Mouse (Mus musculus) forebrain, embryonic 12.5 days (tissue): Measurements from ENCODE around the gene Syt13. TPM values are rescaled to one million over a fixed set of nuclear protein-coding genes. Genes with fewer than 3 reads are reported as not detected.

Experiments used
- ATAC-seq: fragments of 200-750 bp; cut with Nextera tagmentation; 2 replicates; pipeline ENCODE4 v1.8.0; 2017; ENCODE audit warnings: moderate TSS enrichment; ENCODE audit not compliant: low FRiP score
- H3K27ac ChIP-seq: fragments of 300-500 bp; sonication (generic); 2 replicates; pipeline ENCODE4 v1.5.1; 2016; ENCODE audit warnings: mild to moderate bottlenecking
- H3K27me3 ChIP-seq: fragments of 300-500 bp; sonication (generic); 2 replicates; pipeline ENCODE4 v1.6.1; 2016; ENCODE audit warnings: mild to moderate bottlenecking
- H3K36me3 ChIP-seq: fragments of 300-500 bp; sonication (generic); replicated peaks from 2 replicates; pipeline ENCODE4 v1.6.1; 2016; ENCODE audit warnings: mild to moderate bottlenecking
- H3K4me1 ChIP-seq: fragments of 300-500 bp; sonication (generic); 2 replicates; pipeline ENCODE4 v1.6.1; 2016
- H3K4me2 ChIP-seq: fragments of 300-500 bp; sonication (generic); 2 replicates; pipeline ENCODE4 v1.6.1; 2016; ENCODE audit warnings: mild to moderate bottlenecking, moderate library complexity
- H3K4me3 ChIP-seq: fragments of 300-500 bp; sonication (generic); replicated peaks from 2 replicates; pipeline ENCODE4 v1.5.1; 2016; ENCODE audit warnings: mild to moderate bottlenecking
- H3K9ac ChIP-seq: fragments of 300-500 bp; sonication (generic); 2 replicates; pipeline ENCODE4 v1.6.1; 2016; ENCODE audit warnings: mild to moderate bottlenecking
- H3K9me3 ChIP-seq: fragments of 300-500 bp; sonication (generic); 2 replicates; pipeline ENCODE4 v1.6.1; 2016
- WGBS: fragments of 180-500 bp; shearing (Covaris S2); methylation state at CpG from one replicate; pipeline ENCODE4 v1.1.7; 2016; 5-methylcytosine and 5-hydroxymethylcytosine counted together
- polyA plus RNA-seq: library from polyadenylated mRNA; unstranded; fragments of >200 nt; fragmentation: Nextera tagmentation; extraction: Ambion mirVana; gene quantifications from 2 replicates; pipeline ENCODE4 v1.2.1, GENCODE M21; 2016

Syt13 gene
- polyA plus RNA-seq, 1 experiment from 2014 or later, result 15.4 TPM

DNA sequence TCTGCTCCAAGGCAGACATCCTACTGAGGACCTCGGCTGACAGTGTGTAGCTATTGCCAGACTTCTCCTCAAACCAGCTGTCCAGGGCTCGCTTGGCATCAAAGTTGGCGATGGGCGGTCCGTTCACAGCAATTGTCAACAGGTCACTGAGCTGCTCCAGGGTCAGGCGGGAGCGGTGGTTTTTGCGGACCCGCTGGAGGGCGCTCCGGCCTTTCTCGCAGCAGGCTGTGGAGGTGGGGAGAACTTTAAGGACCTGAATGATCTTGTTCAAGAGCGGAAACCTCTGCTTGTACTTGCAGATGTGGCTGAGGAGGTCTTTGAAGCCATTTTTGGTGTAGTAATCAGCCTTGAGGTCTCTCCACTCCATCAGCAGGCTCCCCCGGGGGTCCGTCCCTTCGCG, 57.2 kb downstream of the Syt13 start:
- Histone ChIP-seq H3K4me1 (peaks cover 11% of the 10 kb centered on the region), H3K27ac (no peak overlapping the region), H3K9me3 (no peaks in the 10 kb centered on the region), H3K9ac (no peak overlapping the region), H3K27me3 (no peaks in the 10 kb centered on the region), H3K4me3 (no peak overlapping the region), H3K36me3 (peaks cover 54% of the 10 kb centered on the region), H3K4me2 (no peak overlapping the region)
- no peak for ATAC-seq
- 95% methylated on average over 17 of the region's 17 CpGs for WGBS

DNA sequence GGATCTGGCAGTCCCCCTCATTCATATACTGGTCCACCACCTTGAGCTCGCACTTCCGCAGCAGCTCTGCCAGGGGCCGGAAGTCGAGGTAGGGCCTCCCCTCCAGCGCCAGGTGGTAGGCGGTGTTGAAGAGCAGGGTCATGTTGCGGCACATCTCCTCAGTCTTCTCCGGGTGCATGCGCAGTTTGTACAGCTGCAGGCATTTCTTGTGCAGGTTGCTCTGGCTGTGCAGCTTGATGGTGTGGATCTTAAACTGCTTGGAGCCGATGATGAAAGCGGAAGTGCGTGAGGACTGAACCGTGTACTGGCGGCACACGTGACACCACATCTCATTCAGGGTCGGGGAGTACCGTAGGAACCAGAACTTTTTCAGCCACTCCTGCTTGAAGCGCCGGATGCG, 58.7 kb downstream of the Syt13 start:
- 97% methylated on average over 20 of the region's 20 CpGs for WGBS
- peaks cover 61% of the 10 kb centered on the region for H3K36me3 ChIP-seq
- H3K4me2 ChIP-seq, result no peak overlapping the region
- no peak for ATAC-seq
- H3K9ac ChIP-seq, result no peak overlapping the region
- H3K9me3 ChIP-seq, result no peaks in the 10 kb centered on the region
- H3K4me1 ChIP-seq, result no peaks in the 10 kb centered on the region
- H3K27ac ChIP-seq, result no peak overlapping the region
- H3K27me3 ChIP-seq, result no peaks in the 10 kb centered on the region
- no peak overlapping the region for H3K4me3 ChIP-seq

DNA sequence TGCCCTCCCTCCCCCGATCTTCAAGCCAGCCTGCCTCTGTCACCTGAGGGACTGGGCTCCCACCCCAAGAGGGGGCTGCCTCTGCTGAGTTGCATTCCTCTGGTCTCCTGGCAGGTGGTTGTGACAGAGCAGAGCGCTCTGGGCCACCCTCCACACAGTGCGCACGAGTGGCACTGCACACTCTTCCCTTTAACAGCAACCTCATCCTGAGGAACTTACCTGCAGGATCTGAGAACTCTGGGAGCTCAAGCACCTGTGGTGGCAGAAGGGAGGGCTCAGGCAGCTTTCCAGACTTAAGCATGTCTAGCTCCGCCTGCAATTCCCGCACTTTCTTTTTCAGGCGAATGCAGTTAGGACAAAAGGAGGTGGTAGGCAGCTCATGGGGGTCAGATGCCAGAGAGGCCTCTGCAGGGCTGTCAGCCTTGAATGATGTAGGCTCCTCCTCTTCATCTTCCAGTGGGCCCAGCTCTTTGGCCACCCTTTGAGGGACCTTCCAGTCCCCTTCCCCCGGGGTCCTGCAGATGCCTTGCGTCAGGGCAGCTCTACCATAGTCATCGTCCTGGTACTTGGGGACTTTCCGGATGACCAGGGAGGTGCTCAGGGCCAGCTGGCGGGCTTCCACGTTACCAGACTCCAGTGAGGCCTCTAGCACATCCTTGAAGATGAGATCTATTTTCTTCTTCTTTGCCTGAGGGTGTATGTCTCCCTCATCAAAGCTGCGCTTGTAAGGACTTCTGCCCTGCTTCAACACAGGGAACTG, 60.3 kb downstream of the Syt13 start:
- Histone ChIP-seq H3K27ac (no peak overlapping the region), H3K27me3 (no peaks in the 10 kb centered on the region), H3K4me3 (no peak overlapping the region), H3K9ac (no peak overlapping the region), H3K9me3 (no peaks in the 10 kb centered on the region), H3K4me2 (no peak overlapping the region), H3K36me3 (peaks cover 65% of the 10 kb centered on the region), H3K4me1 (no peaks in the 10 kb centered on the region)
- ATAC-seq, result no peak
- WGBS, result 72% methylated on average over 14 of the region's 14 CpGs

DNA sequence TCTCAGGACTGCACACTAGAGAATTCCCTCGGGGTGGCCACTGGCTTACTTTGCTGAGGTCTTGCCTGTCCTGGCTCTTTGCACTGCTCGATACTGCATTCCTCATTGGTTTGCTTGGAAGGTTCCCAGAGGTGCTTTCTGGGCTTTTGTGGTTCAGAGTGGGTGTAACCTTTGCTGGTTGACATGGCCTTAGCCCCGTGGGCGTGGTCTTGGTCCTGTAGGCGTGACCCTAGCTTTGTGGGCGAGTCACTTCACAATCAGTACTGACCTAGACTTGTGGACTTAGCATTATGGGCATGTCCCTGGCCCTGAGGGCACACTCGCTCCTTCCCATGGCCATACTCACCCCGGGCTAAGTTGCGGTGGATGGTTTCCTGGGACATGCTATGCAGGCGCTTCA, 65.3 kb downstream of the Syt13 start:
- Histone ChIP-seq H3K27me3 (no peaks in the 10 kb centered on the region), H3K9ac (no peak overlapping the region), H3K9me3 (no peaks in the 10 kb centered on the region), H3K4me3 (no peak overlapping the region), H3K4me2 (no peak overlapping the region), H3K4me1 (no peaks in the 10 kb centered on the region), H3K27ac (no peak overlapping the region), H3K36me3 (peaks cover 36% of the 10 kb centered on the region)
- 87% methylated on average over 10 of the region's 10 CpGs for WGBS
- no peak for ATAC-seq

DNA sequence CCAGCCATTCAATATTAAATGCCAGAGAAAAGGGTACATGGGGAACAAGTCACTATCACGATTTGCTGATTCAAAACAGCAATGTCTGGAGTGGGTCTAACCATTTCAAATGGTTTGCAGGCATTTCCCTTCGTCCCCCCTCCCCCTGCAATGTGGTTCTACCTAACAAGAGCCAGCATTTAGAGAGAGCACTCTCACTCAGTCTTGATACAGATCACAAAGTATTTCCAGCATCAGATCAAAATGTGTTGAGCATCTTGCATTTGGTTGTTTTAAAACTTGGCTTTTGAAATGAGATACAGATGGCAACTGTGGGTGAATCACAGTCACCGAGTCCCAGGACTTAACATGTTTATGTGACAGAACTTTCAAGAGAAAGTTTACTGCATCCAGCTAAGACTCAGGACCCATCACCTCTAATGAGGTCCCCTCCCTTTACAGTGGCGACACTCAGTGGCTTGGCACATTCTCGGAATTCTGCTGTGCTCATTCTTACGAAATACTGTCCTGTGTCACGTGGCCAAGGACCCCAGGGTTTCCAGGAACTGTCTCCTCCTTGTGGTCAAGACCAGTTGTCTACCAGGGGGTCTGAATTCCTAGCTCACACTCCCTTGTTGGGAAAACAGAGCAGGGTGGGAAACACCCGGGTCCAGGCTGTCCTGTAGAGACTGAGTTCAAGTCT, 67.8 kb downstream of the Syt13 start:
- Histone ChIP-seq H3K36me3 (peaks cover 35% of the 10 kb centered on the region), H3K27me3 (no peaks in the 10 kb centered on the region), H3K4me3 (no peak overlapping the region), H3K27ac (no peak overlapping the region), H3K9me3 (no peaks in the 10 kb centered on the region), H3K9ac (no peak overlapping the region), H3K4me2 (no peak overlapping the region), H3K4me1 (peaks cover under 1% of the 10 kb centered on the region; the same call in 1 of the 2 replicates)
- ATAC-seq, result no peak
- 79% methylated on average over 8 of the region's 8 CpGs for WGBS

DNA sequence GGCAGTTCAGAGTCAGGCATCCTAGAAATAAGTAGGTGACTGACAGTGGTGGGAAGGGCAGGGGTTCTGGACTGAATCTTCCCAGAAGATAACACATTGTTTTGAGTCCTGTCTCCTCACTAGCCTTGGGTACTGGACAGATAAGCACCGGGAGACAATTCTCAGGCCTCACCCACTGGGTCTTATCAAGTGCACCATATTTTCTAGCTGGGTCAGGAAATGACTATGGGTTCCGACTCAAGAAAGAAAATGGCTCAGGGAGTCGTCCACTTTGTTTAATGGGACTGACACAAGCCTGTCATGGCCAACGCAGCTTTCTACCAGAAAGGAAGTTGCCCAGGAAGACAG, 68.3 kb downstream of the Syt13 start:
- Histone ChIP-seq H3K4me2 (no peak overlapping the region), H3K9ac (no peak overlapping the region), H3K4me3 (no peak overlapping the region), H3K36me3 (peaks cover 32% of the 10 kb centered on the region), H3K27me3 (no peaks in the 10 kb centered on the region), H3K27ac (no peak overlapping the region), H3K9me3 (no peaks in the 10 kb centered on the region), H3K4me1 (peaks cover 6% of the 10 kb centered on the region)
- ATAC-seq, result no peak
- 90% methylated on average over 4 of the region's 4 CpGs for WGBS

DNA sequence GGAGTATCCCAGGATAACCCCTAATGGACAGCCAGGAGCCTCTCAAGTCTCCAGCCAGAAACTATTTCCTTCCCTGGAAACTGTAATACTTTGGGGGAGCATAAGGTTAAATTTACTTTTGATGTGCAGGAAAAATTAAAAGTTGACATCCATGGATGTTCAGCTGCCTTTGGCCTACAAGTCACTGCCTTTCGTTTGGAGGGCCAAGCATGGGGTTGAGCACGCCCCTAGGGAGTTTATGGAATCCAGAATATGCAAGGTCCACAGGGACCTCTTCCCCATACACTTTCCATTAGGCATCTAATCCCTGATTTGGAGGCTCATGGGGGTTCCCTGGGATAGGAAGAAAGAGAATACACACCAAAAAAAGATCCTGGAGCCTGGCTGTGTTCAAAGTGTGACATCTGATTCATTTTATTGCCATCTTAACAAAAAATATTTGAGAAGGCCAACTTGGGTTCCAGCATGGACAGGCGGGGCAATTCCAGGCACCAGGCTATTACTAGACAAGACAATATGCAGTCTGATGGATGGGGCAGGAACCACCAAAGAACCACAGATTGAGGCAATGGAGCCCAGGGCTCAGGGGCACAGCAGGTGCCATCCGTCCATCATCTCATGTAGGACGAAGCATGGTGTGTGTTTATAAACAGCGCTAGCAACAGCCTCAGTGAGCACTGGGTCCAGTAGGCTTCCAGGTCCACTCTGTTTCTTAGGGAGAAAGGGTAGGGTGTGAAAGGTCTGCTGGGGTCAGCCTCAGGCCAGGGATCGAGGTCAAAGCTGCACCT, 69.6 kb downstream of the Syt13 start:
- WGBS, result 90% methylated on average over 7 of the region's 7 CpGs
- Histone ChIP-seq H3K9me3 (no peaks in the 10 kb centered on the region), H3K9ac (no peak overlapping the region)

DNA sequence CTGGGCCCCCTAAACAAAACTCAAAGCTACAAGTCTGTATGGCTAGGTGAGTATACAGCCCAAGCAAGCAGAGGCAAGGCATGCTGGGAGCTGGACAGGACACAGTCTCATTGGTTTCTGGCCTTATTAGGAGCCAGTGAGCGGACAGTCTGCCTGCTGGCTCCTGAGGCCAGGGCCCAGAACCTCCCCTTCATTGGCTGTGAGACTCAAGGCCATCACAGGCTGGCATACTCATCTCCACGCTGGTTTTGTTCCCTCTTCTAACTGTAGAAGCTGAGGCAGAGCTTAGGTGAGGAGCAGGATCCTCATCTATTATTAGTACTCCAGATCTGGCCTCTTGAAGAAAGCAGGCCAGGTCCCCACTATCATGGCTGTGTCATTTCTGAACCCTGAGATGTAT, 70.3 kb downstream of the Syt13 start:
- Histone ChIP-seq H3K9me3 (no peaks in the 10 kb centered on the region), H3K4me2 (no peak overlapping the region), H3K27ac (no peak overlapping the region), H3K4me1 (peaks cover 11% of the 10 kb centered on the region), H3K4me3 (no peak overlapping the region), H3K9ac (no peak overlapping the region), H3K27me3 (no peaks in the 10 kb centered on the region), H3K36me3 (peaks cover 24% of the 10 kb centered on the region)
- no peak for ATAC-seq
- 98% methylated on average over 2 of the region's 2 CpGs for WGBS

More for the DNA sequence above, 69.6 kb downstream of the Syt13 start:
- ATAC-seq, result no peak
- Histone ChIP-seq H3K4me2 (no peak overlapping the region), H3K4me1 (peaks cover 11% of the 10 kb centered on the region), H3K27me3 (no peaks in the 10 kb centered on the region), H3K36me3 (peaks cover 27% of the 10 kb centered on the region), H3K27ac (no peak overlapping the region), H3K4me3 (no peak overlapping the region)

DNA sequence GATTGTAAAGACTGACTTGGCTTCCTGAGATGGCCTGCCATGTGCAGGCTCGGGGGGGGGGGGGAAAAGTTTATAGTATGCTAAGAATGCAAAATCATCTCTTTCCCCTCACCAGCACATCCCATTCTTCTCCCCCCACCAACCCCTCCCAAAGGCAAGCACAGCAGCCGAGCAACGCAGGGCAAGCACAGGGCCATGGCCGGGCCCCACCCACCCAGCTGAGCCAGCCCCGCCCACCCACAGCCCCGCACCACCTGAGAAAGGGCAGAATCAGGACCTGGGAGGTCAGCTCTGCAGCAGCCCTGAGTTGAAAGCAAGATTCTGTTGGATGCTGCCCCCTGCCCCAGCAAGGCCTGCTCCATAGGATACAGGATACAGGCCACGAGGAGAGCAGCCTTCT, 70.7 kb downstream of the Syt13 start:
- Histone ChIP-seq H3K9me3 (no peaks in the 10 kb centered on the region), H3K4me3 (no peak overlapping the region), H3K4me1 (peaks cover 13% of the 10 kb centered on the region), H3K9ac (no peak overlapping the region), H3K36me3 (peaks cover 20% of the 10 kb centered on the region), H3K27me3 (no peaks in the 10 kb centered on the region), H3K27ac (no peak overlapping the region), H3K4me2 (no peak overlapping the region)
- WGBS, result 58% methylated on average over 7 of the region's 7 CpGs
- no peak for ATAC-seq

DNA sequence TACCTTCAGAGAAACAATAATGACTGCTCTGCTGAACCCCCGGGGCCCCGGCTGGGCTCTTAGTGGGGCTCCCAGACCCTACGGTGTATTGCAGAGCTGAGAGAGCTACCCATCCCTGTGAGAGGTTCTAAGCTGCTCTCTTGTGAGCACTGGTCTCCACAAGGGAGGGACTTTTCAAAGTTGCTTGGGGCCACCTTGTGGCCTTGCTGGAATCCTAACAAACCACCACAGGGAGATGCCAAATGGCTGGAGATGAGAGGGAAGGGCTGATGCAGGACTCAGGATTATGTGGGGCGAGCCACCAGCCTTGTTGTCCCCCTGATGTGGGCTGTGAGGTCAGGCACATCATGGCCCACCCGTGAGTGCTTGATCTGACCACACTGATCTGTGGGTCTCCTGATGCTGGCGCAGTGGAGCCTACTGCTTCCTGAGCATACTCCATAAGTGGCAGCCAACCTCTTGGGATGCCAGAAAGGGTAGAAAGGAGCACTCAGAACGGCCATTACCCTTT, 72.3 kb downstream of the Syt13 start:
- H3K4me3 ChIP-seq, result no peak overlapping the region
- WGBS, result 82% methylated on average over 7 of the region's 7 CpGs
- ATAC-seq, result no peak
- no peak overlapping the region for H3K4me2 ChIP-seq
- H3K4me1 ChIP-seq, result peaks cover 16% of the 10 kb centered on the region
- H3K9ac ChIP-seq, result no peak overlapping the region
- no peaks in the 10 kb centered on the region for H3K9me3 ChIP-seq
- H3K36me3 ChIP-seq, result peaks cover 28% of the 10 kb centered on the region
- H3K27me3 ChIP-seq, result no peaks in the 10 kb centered on the region
- H3K27ac ChIP-seq, result no peak overlapping the region

DNA sequence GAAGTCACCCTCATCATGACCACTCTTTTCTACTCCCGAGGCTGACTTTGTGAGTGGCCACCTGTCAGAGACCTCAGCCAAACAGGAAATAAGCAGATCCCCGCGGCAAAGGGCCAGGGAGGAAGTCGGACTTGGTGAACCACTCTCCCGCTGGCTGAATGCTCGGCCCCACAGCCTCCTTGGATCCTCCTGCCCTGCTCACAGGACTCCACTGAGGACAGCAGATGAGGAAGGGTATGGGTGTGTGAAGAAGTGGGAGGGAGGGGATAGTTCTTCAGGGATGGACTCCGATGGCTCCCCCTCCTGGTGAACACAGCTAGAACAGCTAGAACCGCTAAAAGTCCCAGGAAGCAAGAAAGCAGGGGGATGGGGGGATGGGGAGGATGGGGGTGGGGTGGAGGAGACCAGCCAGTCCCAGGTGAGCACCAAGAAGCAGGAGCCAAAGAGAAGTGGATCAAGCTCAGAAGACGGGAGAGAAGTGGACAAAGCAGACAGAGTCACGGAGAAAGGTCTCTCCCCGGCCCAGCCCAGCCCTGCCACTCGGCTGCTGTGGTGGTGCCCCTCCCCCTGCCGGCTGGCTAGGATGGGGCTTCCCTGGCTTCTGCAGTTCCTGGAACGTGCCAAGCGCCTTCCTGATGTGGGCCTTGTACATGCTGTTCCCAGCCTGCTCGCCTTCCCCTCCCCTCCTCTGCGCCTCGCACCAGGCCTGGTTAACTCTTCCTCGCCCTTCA, 73.2 kb downstream of the Syt13 start:
- H3K27me3 ChIP-seq, result no peaks in the 10 kb centered on the region
- peak overlapping the region; percentile 10 for H3K4me3 ChIP-seq
- H3K9me3 ChIP-seq, result no peaks in the 10 kb centered on the region
- ATAC-seq, result peak; percentile 85
- peak overlapping the region; percentile 25; the same call in 1 of the 2 replicates for H3K9ac ChIP-seq
- peak overlapping the region; percentile 25; the same call in 1 of the 2 replicates for H3K4me2 ChIP-seq
- peak overlapping the region; percentile 65 for H3K27ac ChIP-seq
- 22% methylated on average over 19 of the region's 19 CpGs for WGBS
- H3K36me3 ChIP-seq, result peaks cover 37% of the 10 kb centered on the region
- peaks cover 16% of the 10 kb centered on the region for H3K4me1 ChIP-seq

DNA sequence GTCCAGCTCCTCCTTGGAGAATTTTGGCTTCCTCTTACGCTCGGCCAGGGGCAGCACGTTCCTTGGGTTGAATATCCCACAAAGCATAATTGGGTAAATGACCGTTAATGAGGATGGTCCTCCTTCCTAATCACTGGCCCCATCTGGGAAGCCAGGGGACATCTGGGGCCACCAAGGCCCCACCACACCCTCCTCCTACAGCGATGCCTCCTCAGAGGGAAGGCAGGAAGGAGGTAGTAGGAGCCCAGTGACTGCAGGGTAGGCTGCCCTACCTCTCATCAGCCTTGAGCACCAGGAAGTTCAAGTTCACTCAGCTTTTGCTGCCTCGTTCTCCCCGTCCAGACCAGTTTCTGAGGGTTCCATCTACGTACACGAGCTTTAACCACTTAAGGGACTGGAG, 74.7 kb downstream of the Syt13 start:
- no peaks in the 10 kb centered on the region for H3K27me3 ChIP-seq
- H3K27ac ChIP-seq, result no peak overlapping the region
- H3K36me3 ChIP-seq, result peaks cover 39% of the 10 kb centered on the region
- H3K9me3 ChIP-seq, result no peaks in the 10 kb centered on the region
- H3K4me3 ChIP-seq, result no peak overlapping the region
- WGBS, result 86% methylated on average over 9 of the region's 9 CpGs
- peaks cover 16% of the 10 kb centered on the region for H3K4me1 ChIP-seq
- H3K4me2 ChIP-seq, result no peak overlapping the region
- no peak overlapping the region for H3K9ac ChIP-seq
- ATAC-seq, result no peak
